Comparison of ENCODE assay signal across 8 mouse cellular contexts in genomic region chr9:114400949-114401684, GRCm38 (mm10). TPM values are rescaled to one million over a fixed set of nuclear protein-coding genes. Genes with fewer than 3 reads are reported as not detected.
DNase-seq lines count a peak whose midpoint lies in the region; ATAC-seq and TF ChIP-seq lines count a peak whose summit lies in the region.

TSS of gene Glb1 (plus strand) at chr9:114401076.
TSS of gene Tmppe (plus strand) at chr9:114401105.

- peak within 1 kb of the TSS; percentile 74 for H3K4me2 ChIP-seq in hindbrain, embryonic 12.5 days (replicated peaks)
- H3K4me2 ChIP-seq in lung, postnatal 0 days (replicated peaks; ENCODE audit: low read depth, low read length) = peak within 1 kb of the TSS; percentile 79

- TF ChIP-seq EP300 in lung, postnatal 0 days (IDR thresholded peaks at IDR 0.05) = no peak

- H3K27me3 ChIP-seq in hindbrain, embryonic 12.5 days = no peaks in the 10 kb centered on the region
- H3K27me3 ChIP-seq in lung, postnatal 0 days (replicated peaks; ENCODE audit: insufficient read depth, low read length) = no peaks in the 10 kb centered on the region

- peaks cover 19% of the 10 kb centered on the region for H3K36me3 ChIP-seq in hindbrain, embryonic 12.5 days
- H3K36me3 ChIP-seq in lung, postnatal 0 days (ENCODE audit: insufficient read depth, low read length) = peaks cover 4% of the 10 kb centered on the region; the same call in 1 of the 2 replicates

- H3K4me1 ChIP-seq in hindbrain, embryonic 12.5 days = peaks cover 11% of the 10 kb centered on the region
- H3K4me1 ChIP-seq in lung, postnatal 0 days (ENCODE audit: insufficient read depth, low read depth, low read length) = peaks cover 4% of the 10 kb centered on the region; the same call in 1 of the 2 replicates

- H3K4me3 ChIP-seq in hindbrain, embryonic 12.5 days = peak within 1 kb of the TSS; percentile 69
- H3K4me3 ChIP-seq in lung, postnatal 0 days (ENCODE audit: low read depth, low read length) = peak within 1 kb of the TSS; percentile 88

- TF ChIP-seq CTCF in lung, postnatal 0 days (IDR thresholded peaks at IDR 0.05) = peak; percentile 60

- DNase-seq in NIH3T3 (ENCODE audit: low read depth) = peak; percentile 91
- peak; percentile 83 to 87 for DNase-seq in cerebellum, postnatal 10 days
- DNase-seq in frontal cortex, postnatal 10 days (ENCODE audit: low spot score in 2 of 2) = peak; percentile 73 to 76
- DNase-seq in layer of hippocampus, postnatal 10 days (ENCODE audit: low spot score in 2 of 2) = peak; percentile 73 to 82
- DNase-seq in lung, postnatal 0 days (ENCODE audit: low spot score) = peak; percentile 93
- peak; percentile 55 for DNase-seq in ovary, postnatal 10 days (ENCODE audit: low spot score)
- peak; percentile 77 to 83 for DNase-seq in thymus, postnatal 10 days (ENCODE audit: low spot score in 2 of 2)

- H3K9ac ChIP-seq in hindbrain, embryonic 12.5 days = peak within 1 kb of the TSS; percentile 78
- peak within 1 kb of the TSS; percentile 89 for H3K9ac ChIP-seq in lung, postnatal 0 days (replicated peaks; ENCODE audit: low read depth)

- H3K9me3 ChIP-seq in hindbrain, embryonic 12.5 days (replicated peaks) = 0 out of 2 replicates have a peak, but pooled peaks cover 6% of the 10 kb centered on the region
- H3K9me3 ChIP-seq in lung, postnatal 0 days (ENCODE audit: low read length) = no peaks in the 10 kb centered on the region

- H3K27ac ChIP-seq in hindbrain, embryonic 12.5 days = peak within 1 kb of the TSS; percentile 84
- peak within 1 kb of the TSS; percentile 95 for H3K27ac ChIP-seq in lung, postnatal 0 days (ENCODE audit: low read length)

- ATAC-seq in hindbrain, embryonic 12.5 days (ENCODE audit: low FRiP score) = peak; percentile 99
- ATAC-seq in lung, postnatal 0 days = peak; percentile 98

- WGBS in hindbrain, embryonic 12.5 days = under 1% methylated on average over 72 of the region's 73 CpGs
- WGBS in lung, postnatal 0 days = under 1% methylated on average over 67 of the region's 73 CpGs

RNA-seq across cellular contexts. Expression of gene Glb1, which starts in this region (rescaled TPM):
- 26.0 and 27.9 TPM in 2 replicates for polyA plus RNA-seq in hindbrain, embryonic 12.5 days (2016; fragmentation: Nextera tagmentation; extraction: Ambion mirVana)
- total RNA-seq in layer of hippocampus, postnatal 10 days (2021) = 10 to 100 TPM; 28.6 to 29.2 TPM
- polyA plus RNA-seq in lung, postnatal 0 days (2015; fragmentation: Nextera tagmentation; extraction: Ambion mirVana) = 23.3 and 23.4 TPM in 2 replicates

RNA-seq across cellular contexts. Expression of gene Tmppe, which starts in this region (rescaled TPM):
- 9.1 and 10.3 TPM in 2 replicates for polyA plus RNA-seq in hindbrain, embryonic 12.5 days (2016; fragmentation: Nextera tagmentation; extraction: Ambion mirVana)
- total RNA-seq in layer of hippocampus, postnatal 10 days (2021) = 1 to 10 TPM; 8.2 to 9.4 TPM
- 5.5 TPM in 2 replicates for polyA plus RNA-seq in lung, postnatal 0 days (2015; fragmentation: Nextera tagmentation; extraction: Ambion mirVana)

Comparison
In these comparisons a context has a peak if more than half of its experiments do, and no peak if none do; other contexts are left out.
1. Peak in every context shown above with its lines: DNase-seq, ATAC-seq, H3K4me3 ChIP-seq and H3K27ac ChIP-seq.